Mouse (Mus musculus): ENCODE measurements at regions not wholly inside any gene's neighbourhood (a gene's known extent, or its start where the extent isn't known, plus 50 kb on each side); places are given as distances from the start of the nearest gene placed in this dataset.

DNA sequence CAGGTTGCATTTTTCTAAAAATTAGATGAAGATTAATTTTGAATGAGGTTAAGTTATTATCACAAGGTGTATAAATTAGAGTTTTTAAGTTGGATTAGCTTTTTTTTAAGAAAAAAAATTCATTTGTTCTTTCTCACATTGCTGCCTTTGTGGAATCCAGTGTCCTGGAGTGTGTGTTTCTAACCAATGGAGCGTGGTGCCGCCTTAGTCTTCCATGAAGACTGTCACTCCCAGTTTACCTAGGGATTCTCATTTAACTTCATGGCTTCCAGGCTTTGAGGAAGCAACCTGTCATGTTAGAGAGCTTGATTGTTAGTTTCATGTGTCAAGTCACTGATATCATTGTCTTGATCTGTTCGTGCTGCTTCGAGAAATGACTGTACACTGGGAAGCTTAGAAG, 355.6 kb upstream of the Cdh6 start:
- intact Hi-C loops (cut with DNase I): no loop called here

More for the DNA sequence above, 355.6 kb upstream of the Cdh6 start:
- DNase-seq (ENCODE audit: low spot score in 2 of 2): no peak

All from left cerebral cortex, postnatal 25 days (tissue).